Mouse (Mus musculus) monocyte, adult 2 months (primary cell): Measurements from ENCODE around the gene Fmnl2.

Source experiments
- DNase-seq, 2 experiments: peaks; one replicate each; pipeline ENCODE4 v3.0.0; 2022; ENCODE audit warnings: low spot score in 2 of 2, low read depth in 1 of 2

Fmnl2 gene

GRCm38 (mm10) chr2:52952202-52952730 is 94.6 kb downstream of the Fmnl2 start:
- DNase-seq = no peak

DNA sequence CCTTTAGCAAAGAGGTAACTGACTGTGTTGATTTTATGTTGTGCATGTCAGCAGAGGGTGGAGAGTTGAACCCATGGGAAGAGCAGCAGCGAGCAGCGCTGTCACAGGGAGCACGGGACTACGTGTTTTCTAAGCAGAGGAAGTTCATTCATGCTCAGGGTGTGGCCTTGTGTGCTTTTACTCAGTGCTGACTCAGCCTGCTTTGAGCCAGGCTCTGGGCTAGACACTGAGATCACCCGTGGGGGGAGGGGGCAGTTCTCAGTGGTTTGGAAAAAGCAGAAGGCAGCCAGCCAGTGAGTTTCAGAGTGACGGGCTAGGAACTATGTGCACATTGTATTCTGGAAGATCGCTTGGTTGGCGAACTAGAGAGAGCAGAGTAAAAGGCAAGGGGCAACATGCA is 97.4 kb downstream of the Fmnl2 start:
- DNase-seq = peak; percentile 91 to 95

DNA sequence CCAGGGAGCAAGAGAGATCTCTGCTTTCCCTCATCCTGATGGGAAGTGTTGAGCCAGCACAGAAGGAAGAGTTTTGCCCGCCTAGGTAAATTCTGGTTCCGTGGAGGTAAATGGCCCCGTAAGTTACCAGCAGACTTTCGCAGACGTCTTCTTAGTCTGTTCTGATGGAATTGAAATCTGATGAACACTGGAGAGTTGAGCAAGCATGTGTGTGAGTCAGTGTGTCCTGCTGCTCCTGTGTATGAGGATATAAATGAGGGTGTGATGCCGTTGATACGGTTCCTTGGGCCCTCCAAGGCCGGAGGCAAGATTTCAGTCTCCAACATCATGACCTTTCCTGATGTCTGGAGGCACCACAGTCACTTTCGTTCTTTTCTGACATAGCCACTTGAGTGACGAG is 98.2 kb downstream of the Fmnl2 start:
- peak in 1 of 2 experiments; percentile 29 for DNase-seq

- no peak for DNase-seq
Observed at GRCm38 (mm10) chr2:52957771-52958534, 100.3 kb downstream of the Fmnl2 start.

DNA sequence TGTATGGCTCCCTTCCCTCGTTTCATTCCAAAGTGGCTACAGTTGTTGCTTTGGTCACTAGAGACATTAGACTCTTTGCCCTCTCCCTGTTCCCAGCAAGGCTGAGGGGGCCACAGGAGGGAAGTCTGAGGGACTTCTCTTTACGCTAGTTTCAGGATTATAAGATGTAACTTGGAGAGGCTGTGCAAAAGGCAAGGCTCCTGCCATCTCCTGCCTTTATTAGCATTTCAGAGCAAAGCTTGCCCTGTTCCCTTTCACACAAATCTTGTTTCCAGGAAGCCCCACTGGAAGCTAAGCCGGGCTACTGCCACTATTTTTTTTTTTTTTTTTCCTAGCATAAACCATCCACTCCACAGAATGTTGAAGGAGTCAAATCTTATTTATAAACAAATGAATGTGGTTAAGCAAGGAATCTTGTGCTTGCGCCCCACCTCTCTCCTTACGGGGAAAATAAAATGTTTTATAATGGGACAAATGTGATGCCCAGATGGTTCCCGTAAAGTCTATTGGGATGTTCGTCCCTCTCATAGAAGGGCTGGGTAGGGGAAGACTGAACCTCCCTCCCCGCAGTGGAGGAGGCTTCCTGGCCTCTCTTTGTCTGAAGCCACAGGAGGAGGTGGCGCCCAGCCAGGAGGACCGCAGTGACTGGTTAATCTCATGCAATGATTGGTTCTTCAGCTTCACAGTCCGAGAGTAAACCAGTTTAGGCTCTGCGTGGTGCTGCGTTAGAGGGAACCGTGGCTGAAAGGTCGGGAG is 101.1 kb downstream of the Fmnl2 start:
- peak in 1 of 2 experiments; percentile 18 for DNase-seq

GRCm38 (mm10) chr2:52959291-52959621 is 101.6 kb downstream of the Fmnl2 start:
- no peak for DNase-seq

DNA sequence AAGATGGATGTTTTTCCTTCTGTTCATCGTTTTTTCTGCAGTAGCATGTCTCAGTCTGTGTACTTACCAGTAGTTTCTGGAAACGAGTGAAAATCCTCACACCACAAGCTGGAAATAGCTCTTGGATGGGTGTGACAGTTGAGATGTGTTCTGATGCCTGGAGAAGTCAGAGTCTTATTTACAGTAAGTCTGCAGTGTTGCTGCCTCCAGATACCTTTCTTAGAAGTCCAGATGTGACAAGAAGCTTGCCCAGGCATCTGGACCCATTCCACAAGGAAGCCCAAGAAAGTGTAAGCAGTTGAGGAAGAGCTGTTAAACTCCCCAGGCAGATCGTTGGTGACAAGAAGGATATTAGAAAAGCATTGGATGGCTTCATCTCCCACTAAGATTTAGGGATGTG is 102.3 kb downstream of the Fmnl2 start:
- DNase-seq = no peak

DNA sequence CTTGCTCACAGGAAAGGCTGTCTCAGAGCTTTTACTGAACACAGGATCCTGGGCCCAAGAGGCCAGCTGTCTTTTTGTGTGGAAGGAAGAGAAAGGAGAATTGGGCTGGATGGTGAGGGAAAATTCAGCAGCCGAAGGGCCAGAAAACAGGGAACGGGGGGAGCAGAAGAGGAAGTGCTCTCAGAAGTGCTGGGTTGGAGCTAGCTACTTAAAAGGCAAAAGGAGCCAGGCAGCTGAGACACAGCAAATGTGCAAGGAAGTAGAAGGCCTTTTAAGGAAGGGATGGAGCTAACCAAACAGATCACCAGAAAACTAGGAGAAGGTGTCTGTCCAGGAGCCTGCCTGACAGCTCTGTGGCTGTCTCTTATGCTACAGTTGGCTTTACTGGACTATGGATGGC is 103.0 kb downstream of the Fmnl2 start:
- no peak for DNase-seq

GRCm38 (mm10) chr2:52963439-52963838 is 105.8 kb downstream of the Fmnl2 start:
- DNase-seq = no peak

- no peak for DNase-seq
Observed at GRCm38 (mm10) chr2:52964386-52964928, 106.8 kb downstream of the Fmnl2 start.

DNA sequence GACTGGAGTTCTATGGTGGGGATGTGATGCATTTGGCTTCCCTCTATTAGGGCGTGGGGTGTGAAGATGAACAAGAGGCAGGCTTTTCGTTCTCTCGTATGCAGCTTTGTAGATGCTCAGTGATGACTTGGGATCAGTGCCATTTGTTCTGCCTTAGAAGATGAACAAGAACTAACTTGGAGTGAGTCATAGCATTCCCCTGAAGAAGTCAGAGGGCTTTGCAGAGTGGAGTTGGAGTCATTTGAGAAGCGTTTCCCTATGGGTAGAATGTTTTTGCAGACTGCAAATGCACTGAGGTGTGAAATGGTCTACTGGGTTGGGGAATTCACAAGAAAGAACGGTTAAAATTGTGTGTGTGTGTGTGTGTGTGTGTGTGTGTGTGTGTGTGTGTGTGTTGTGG is 108.6 kb downstream of the Fmnl2 start:
- DNase-seq = no peak

DNA sequence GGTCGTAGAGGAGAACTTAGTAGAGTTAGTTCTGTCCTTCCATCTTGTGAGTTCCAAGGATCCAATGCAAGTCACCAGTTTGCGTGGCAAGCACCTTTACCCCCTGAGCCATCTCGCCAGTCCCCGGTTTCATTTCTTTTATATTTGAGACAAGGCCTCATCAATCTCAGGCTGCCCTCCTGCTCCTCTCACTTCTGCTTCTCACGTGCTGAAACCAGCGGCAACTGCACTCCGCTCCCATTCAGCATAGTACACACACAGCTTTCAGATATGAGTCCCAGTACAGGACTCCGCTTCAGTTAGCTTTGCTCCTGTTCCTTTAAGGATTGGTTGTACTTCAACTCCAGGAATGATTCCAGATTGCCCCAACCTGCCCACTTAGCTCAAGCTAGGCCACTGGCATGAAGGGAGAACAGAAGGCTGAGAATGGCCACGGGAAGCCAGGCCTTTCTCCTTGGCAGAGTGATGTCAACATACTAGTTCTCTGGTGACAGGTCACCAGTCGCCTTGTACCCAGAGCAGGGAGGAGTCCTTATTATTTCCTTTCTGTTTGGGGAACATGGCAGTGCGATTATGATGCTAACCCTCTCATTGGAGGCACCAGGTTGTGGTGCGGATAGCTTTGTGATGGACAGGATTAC is 109.3 kb downstream of the Fmnl2 start:
- peak in 1 of 2 experiments; percentile 56 for DNase-seq

GRCm38 (mm10) chr2:52967461-52967823 is 109.8 kb downstream of the Fmnl2 start:
- DNase-seq = no peak

GRCm38 (mm10) chr2:52968884-52969283 is 111.2 kb downstream of the Fmnl2 start:
- DNase-seq = no peak

GRCm38 (mm10) chr2:52974056-52974455 is 116.4 kb downstream of the Fmnl2 start:
- DNase-seq = no peak

GRCm38 (mm10) chr2:52974776-52975175 is 117.1 kb downstream of the Fmnl2 start:
- no peak for DNase-seq

DNA sequence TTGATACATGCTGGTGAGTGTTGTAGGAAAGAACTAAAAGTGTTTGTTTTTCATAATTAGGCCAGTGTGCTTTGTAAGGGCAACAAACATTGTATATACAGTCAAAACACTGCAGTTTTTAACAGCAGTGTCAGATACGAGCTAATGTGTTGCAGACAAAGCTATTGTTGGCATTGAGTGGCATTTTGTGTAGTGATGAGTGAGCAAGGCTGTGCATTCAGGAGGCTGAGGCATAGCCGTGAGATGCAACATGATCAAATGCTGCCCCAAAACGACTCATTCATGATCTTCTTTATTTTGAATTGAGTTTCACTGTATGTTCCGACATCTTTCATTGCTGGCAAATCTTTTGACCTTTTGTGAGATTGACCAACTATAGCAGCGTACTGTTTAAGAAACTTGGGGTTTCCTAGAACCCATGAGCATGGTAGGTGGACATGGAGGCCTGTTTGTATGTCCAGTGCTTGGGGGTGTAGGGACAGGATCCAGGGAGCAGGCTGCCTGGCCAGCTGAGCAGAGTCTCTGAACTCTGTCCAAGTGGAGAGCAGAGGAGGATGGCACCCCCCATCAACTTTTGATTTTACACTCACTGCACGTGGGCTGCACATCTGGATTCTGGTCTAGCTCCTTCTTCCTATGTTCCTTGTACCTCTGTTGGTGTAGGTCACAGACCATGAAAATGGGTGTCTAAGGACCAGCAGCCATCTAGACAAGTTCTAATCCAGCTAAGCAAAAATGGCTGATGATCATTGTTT is 120.4 kb downstream of the Fmnl2 start:
- DNase-seq = no peak

GRCm38 (mm10) chr2:52978796-52979195 is 121.1 kb downstream of the Fmnl2 start:
- DNase-seq = no peak

- DNase-seq = no peak
Observed at GRCm38 (mm10) chr2:52979280-52979763, 121.7 kb downstream of the Fmnl2 start.

- DNase-seq = no peak
Observed at GRCm38 (mm10) chr2:52981126-52981525, 123.5 kb downstream of the Fmnl2 start.

DNA sequence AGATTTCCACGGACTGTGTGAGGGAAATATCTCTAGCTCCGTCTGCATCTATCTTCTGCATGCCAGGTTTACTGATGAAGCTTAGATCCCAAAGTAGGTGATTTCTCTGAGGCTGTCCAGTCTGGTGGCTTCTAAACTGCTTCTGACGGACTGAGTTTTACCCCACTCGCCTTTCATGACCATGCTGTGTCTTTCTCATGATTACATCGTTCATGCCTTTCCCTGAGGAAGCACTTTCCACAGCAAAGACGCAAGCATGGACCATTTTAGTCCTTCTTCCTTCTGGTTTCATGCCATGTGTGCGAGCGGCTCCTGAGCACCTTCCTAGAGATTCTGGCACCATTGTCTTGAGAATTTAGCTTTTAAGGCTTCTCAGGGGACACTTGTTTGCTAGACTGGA is 123.9 kb downstream of the Fmnl2 start:
- no peak for DNase-seq
